Mouse (Mus musculus) kidney, adult 2 months (tissue): Measurements from ENCODE around the gene Dedd2.

Experiments
- CTCF ChIP-seq: fragments of 200-500 bp; conservative IDR thresholded peaks from 2 replicates; pipeline ENCODE4 v1.5.1; 2011; ENCODE audit warnings: low read depth, mild to moderate bottlenecking, control low read depth, low read length, moderate library complexity, mixed read lengths; ENCODE audit not compliant: insufficient read depth, insufficient read length
- POLR2A ChIP-seq: fragments of 200-500 bp; IDR thresholded peaks from one replicate; pipeline ENCODE4 v1.6.1; 2011; ENCODE audit warnings: low read depth, low read length, control low read depth

DNA sequence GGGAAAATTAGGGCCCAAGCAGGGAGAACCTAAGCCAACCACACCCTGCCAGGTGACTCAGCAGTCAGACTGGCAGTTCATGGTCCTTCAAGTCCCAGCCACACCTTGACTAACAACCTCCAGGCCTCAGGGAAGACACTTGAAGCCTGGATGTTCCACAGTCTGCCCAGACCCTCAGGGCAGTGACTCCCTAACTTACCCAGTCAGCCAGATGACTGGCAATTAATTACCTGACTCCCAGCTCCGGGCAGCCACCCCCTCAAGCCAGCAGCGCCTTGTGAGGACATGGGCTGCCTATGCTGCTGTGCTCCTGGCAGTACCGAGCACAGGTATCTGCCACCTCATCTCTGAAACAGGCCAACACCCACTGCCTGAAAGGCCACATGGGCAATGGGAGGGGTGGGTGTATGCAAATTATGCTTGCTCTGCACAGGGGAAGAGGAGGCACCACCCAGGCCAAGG is 11.2 kb downstream of the Dedd2 start:
- no peak for TF ChIP-seq POLR2A
- TF ChIP-seq CTCF = no peak
